Mouse (Mus musculus) CD4-positive, CD25-positive, alpha-beta regulatory T cell (primary cell): ENCODE results near the gene Tbc1d22a. TPM values are rescaled to one million over a fixed set of nuclear protein-coding genes. Genes with fewer than 3 reads are reported as not detected.

Experiments
- polyA plus RNA-seq: library from polyadenylated mRNA; unstranded; fragments of 100-300 nt; shearing (Covaris generic); gene quantifications from one replicate; pipeline ENCODE4 v1.2.1, GENCODE M21; 2017

Gene Tbc1d22a
- 18.7 TPM for polyA plus RNA-seq

DNA sequence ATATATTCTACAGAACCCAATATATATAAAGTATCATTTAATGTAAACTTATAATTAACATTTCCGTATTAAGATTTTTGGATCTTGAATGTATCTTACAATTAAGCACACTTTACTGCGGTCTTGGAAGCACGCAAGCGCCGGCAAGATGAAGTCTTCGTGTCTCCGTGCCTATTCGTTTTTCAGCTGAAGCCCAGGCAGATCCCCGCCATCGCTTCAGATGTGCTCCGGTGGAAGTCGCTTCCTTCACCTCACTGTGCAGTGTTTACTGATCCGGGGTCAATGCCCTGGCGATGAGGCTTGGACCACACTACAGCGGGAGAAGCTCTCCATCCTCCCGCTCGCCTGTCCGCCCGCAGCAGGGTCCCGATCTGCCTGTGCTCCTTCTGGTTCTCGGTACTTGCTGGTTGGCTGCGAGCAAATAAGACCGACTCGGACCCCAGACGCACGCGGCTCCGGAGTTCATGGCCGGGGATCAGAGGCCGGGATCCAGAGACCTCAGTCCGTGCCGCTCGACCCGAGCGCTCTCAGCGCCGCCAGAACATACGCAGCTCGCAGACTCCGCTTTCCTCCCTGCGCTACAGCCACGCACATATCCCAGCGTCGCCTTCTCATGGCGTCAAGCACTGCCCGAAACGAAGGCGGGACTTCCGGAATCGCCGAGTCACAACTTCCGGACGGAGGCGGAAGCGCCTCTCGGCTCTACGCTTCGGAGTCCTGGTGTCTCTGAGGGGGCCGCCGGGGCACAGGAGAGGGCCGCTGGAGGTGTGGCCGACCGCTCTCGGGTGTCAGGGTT, at the start of gene Tbc1d22a:
Gene Tbc1d22a (plus strand): TSS at position 707 of the 796 bp plus-strand sequence.

DNA sequence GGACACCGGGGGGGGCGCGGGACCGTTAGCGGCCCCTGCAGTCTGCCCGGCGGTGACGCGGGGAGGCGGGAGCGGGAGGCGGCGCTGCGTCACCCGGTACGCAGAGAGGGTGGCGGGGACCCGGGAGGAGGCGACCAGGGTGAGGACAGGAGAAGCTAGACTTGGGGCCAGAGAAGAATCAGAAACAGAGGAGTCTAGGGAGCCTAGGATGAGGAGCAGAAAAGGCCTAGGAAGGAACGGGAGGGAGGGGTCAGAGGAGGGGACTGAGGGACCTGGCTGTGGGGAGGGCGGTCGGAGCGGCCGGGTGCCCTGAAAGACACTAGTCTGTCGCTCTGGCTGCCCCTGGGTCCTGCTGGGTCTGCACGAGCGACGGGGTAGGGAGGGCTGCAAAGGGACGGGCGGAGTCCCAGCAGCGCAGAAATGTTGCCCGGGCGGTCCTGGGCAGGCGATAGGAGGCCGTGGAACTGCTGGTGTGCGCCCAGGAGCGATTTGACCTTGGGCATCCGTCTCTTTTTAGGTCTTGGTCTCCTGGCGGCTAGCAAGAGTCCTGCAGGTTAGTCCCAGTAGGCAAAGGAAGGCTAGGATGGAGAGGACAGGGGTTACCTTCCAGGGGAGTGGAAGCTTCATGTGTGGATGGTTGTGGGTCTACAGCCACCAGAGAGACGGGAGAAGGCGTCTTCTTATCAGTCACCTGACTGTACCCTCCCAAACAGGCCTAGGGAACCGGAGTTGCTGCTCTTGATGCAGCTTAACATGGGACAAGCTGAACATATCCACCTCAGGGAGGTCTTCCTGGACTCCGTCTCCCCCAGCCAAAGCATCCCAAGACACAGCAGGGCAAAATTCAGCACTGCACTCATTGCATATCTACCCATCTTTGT, 28.3 kb upstream of the Tbc1d22a start, which contains the start of gene Cerk:
Gene Cerk (minus strand): TSS at position 453 of the 881 bp plus-strand sequence.

Other genes starting within 250 kb of the Tbc1d22a start
- 9.8 TPM for gene Celsr1, start 180.7 kb upstream of the Tbc1d22a start, polyA plus RNA-seq
- gene Gramd4, start 156.8 kb upstream of the Tbc1d22a start, polyA plus RNA-seq = 125 TPM
- gene Cerk, start 28.3 kb upstream of the Tbc1d22a start, polyA plus RNA-seq = 39.7 TPM